Mouse (Mus musculus) ES-Bruce4 (cell line): ENCODE measurements around the gene Fgfr1op.
"Not testable (repeated sequence)": the region's sequence is repeated elsewhere in the genome, so short reads cannot be mapped to it uniquely, and the experiment has no call there.

Experiments
- CTCF ChIP-seq: IDR thresholded peaks from one replicate; pipeline ENCODE4 v1.8.1; 2011; ENCODE audit warnings: low read depth, low read length
- EP300 ChIP-seq: IDR thresholded peaks from 2 replicates; pipeline ENCODE4 v1.6.1; 2011; ENCODE audit warnings: low read depth, low read length; ENCODE audit not compliant: insufficient read depth
- POLR2A ChIP-seq: IDR thresholded peaks from one replicate; pipeline ENCODE4 v1.8.1; 2011; ENCODE audit warnings: low read length; ENCODE audit not compliant: insufficient read depth

- not testable (repeated sequence) for TF ChIP-seq POLR2A, CTCF, EP300
These were observed 27.2 kb upstream of the Fgfr1op start for GRCm38 (mm10) chr17:8138116-8138515.
